Mouse (Mus musculus) neural tube, embryonic 15.5 days (tissue): Measurements from ENCODE around the gene Il4ra. TPM values are rescaled to one million over a fixed set of nuclear protein-coding genes. Genes with fewer than 3 reads are reported as not detected.
A peak's percentile ranks its signal among the peaks of the same experiment; 100 is the strongest.

ENCODE experiments used
- ATAC-seq: fragments of 200-750 bp; cut with Nextera tagmentation; 2 replicates; pipeline ENCODE4 v1.8.0; 2017; ENCODE audit warnings: mild to moderate bottlenecking, moderate TSS enrichment, moderate library complexity; ENCODE audit not compliant: low FRiP score
- H3K27ac ChIP-seq: fragments of 300-500 bp; sonication (generic); replicated peaks from 2 replicates; pipeline ENCODE4 v1.5.1; 2015; ENCODE audit warnings: mild to moderate bottlenecking, inconsistent platforms
- H3K27me3 ChIP-seq: fragments of 300-500 bp; sonication (generic); replicated peaks from 2 replicates; pipeline ENCODE4 v1.6.1; 2015; ENCODE audit warnings: inconsistent platforms
- H3K36me3 ChIP-seq: fragments of 300-500 bp; sonication (generic); 2 replicates; pipeline ENCODE4 v1.6.1; 2015; ENCODE audit warnings: inconsistent platforms
- H3K4me1 ChIP-seq: fragments of 300-500 bp; sonication (generic); 2 replicates; pipeline ENCODE4 v1.6.1; 2015; ENCODE audit warnings: inconsistent platforms
- H3K4me2 ChIP-seq: fragments of 300-500 bp; sonication (generic); 2 replicates; pipeline ENCODE4 v1.6.1; 2015; ENCODE audit warnings: inconsistent platforms, mild to moderate bottlenecking, moderate library complexity
- H3K4me3 ChIP-seq: fragments of 300-500 bp; sonication (generic); replicated peaks from 2 replicates; pipeline ENCODE4 v1.5.1; 2015; ENCODE audit warnings: mild to moderate bottlenecking, inconsistent platforms
- H3K9ac ChIP-seq: fragments of 300-500 bp; sonication (generic); replicated peaks from 2 replicates; pipeline ENCODE4 v1.6.1; 2015; ENCODE audit warnings: mild to moderate bottlenecking, inconsistent platforms
- H3K9me3 ChIP-seq: fragments of 300-500 bp; sonication (generic); replicated peaks from 2 replicates; pipeline ENCODE4 v1.6.1; 2016; ENCODE audit warnings: inconsistent platforms
- WGBS: fragments of 180-500 bp; shearing (Covaris S2); methylation state at CpG from one replicate; pipeline ENCODE4 v1.1.7; 2015; ENCODE audit warnings: mixed read lengths; 5-methylcytosine and 5-hydroxymethylcytosine counted together
- polyA plus RNA-seq: library from polyadenylated mRNA; unstranded; fragments of >200 nt; fragmentation: Nextera tagmentation; extraction: Ambion mirVana; gene quantifications from 2 replicates; pipeline ENCODE4 v1.2.1, GENCODE M21; 2015

Il4ra gene
- polyA plus RNA-seq, 1 experiment from 2014 or later = 5.3 TPM

- H3K27ac ChIP-seq = no peak overlapping the region
- H3K9ac ChIP-seq = peak overlapping the region; percentile 44; the same call in 1 of the 2 replicates
- peaks cover 26% of the 10 kb centered on the region for H3K4me1 ChIP-seq
- H3K9me3 ChIP-seq = no peaks in the 10 kb centered on the region
- H3K27me3 ChIP-seq = peaks cover 10% of the 10 kb centered on the region; the same call in 1 of the 2 replicates
- H3K4me3 ChIP-seq = peak overlapping the region; percentile 47
- H3K4me2 ChIP-seq = peak overlapping the region; percentile 83
- H3K36me3 ChIP-seq = no peaks in the 10 kb centered on the region
- WGBS = 83% methylated on average over 11 of the region's 11 CpGs
- ATAC-seq = no peak
Observed at GRCm38 (mm10) chr7:125552851-125553555, 1.1 kb downstream of the Il4ra start.

GRCm38 (mm10) chr7:125553653-125554428 is 1.9 kb downstream of the Il4ra start:
- Histone ChIP-seq H3K27ac (no peak overlapping the region), H3K36me3 (no peaks in the 10 kb centered on the region), H3K4me1 (peaks cover 33% of the 10 kb centered on the region), H3K9me3 (no peaks in the 10 kb centered on the region), H3K4me2 (peak overlapping the region; percentile 83; the same call in 1 of the 2 replicates), H3K27me3 (peaks cover 10% of the 10 kb centered on the region; the same call in 1 of the 2 replicates), H3K9ac (no peak overlapping the region), H3K4me3 (no peak overlapping the region)
- ATAC-seq = no peak
- 88% methylated on average over 13 of the region's 13 CpGs for WGBS

DNA sequence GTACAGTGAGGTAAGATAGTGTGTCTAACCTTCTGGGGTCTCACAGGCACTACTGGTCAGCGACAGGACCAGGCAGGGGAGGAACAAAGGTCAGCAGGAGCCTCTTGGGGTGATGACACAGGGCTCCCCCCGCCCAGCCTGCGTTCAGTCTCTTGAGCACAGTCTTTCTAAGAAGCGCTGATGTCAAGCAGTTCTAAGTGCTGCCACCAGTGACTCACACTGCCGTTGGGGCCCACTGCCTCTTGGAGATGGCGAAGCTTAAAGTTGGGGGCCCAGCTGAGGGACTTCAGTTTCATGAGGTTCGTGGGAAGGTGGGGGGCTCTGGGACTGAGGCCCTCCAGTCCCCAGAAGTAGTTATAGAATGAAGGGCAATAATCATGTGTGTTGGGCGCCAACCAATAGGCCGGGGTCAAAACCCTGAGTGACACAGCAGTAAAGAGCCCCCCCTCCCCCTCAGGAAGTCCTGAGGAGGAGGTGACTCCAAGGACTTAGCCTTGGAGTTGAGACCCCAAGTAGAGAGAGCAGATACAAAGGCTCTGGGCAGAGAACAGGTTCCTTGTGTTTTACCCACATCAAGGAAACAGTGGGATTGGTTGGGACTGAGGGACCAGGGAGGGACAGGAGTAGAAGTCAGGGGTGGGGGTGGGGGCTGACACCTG is 2.7 kb downstream of the Il4ra start:
- 93% methylated on average over 9 of the region's 9 CpGs for WGBS
- H3K4me3 ChIP-seq = no peak overlapping the region
- ATAC-seq = no peak
- H3K27me3 ChIP-seq = peaks cover 10% of the 10 kb centered on the region; the same call in 1 of the 2 replicates
- no peak overlapping the region for H3K27ac ChIP-seq
- peaks cover 33% of the 10 kb centered on the region for H3K4me1 ChIP-seq
- no peaks in the 10 kb centered on the region for H3K9me3 ChIP-seq
- H3K36me3 ChIP-seq = no peaks in the 10 kb centered on the region
- no peak overlapping the region for H3K9ac ChIP-seq
- H3K4me2 ChIP-seq = no peak overlapping the region

DNA sequence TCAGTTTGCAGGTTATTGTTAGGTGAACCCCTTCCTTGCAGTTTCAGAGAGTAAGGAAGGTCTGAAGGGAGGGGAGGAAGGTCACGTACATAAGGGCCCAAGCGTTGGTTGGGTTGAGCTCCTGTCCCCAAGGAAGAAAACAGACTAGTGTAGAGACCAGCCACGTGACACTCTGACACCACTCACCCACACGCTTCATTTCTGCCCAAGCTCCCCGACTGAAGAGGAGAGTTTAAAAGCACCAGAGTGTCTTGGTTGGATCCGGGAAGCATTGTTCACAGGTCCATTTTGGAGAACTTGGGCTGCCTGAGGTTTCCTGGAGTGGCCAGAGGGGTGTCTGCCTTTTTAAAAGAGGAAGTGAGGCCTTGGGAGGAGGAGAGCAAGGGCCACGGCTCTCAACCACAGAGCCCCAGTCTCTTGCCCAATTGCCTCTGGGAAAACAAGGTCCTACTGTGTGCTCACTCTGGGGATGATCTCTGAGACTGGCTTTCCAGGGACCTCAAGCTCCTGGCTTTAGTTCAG is 3.5 kb downstream of the Il4ra start:
- no peak overlapping the region for H3K4me2 ChIP-seq
- no peaks in the 10 kb centered on the region for H3K36me3 ChIP-seq
- WGBS = 84% methylated on average over 7 of the region's 7 CpGs
- H3K27me3 ChIP-seq = peaks cover 10% of the 10 kb centered on the region; the same call in 1 of the 2 replicates
- ATAC-seq = no peak
- no peak overlapping the region for H3K27ac ChIP-seq
- H3K4me3 ChIP-seq = no peak overlapping the region
- H3K4me1 ChIP-seq = peaks cover 33% of the 10 kb centered on the region
- no peak overlapping the region for H3K9ac ChIP-seq
- no peaks in the 10 kb centered on the region for H3K9me3 ChIP-seq

GRCm38 (mm10) chr7:125556096-125556495 is 4.2 kb downstream of the Il4ra start:
- Histone ChIP-seq H3K9me3 (no peaks in the 10 kb centered on the region), H3K27ac (no peak overlapping the region), H3K27me3 (peaks cover 6% of the 10 kb centered on the region; the same call in 1 of the 2 replicates), H3K9ac (no peak overlapping the region), H3K4me2 (no peak overlapping the region), H3K36me3 (no peaks in the 10 kb centered on the region), H3K4me3 (no peak overlapping the region), H3K4me1 (peaks cover 32% of the 10 kb centered on the region)
- 69% methylated on average over 4 of the region's 4 CpGs for WGBS
- ATAC-seq = no peak

- Histone ChIP-seq H3K9me3 (no peaks in the 10 kb centered on the region), H3K36me3 (no peaks in the 10 kb centered on the region), H3K4me1 (peaks cover 25% of the 10 kb centered on the region), H3K4me3 (no peak overlapping the region), H3K27me3 (peaks cover 6% of the 10 kb centered on the region; the same call in 1 of the 2 replicates), H3K4me2 (no peak overlapping the region), H3K9ac (no peak overlapping the region), H3K27ac (no peak overlapping the region)
- no peak for ATAC-seq
- 70% methylated on average over 8 of the region's 8 CpGs for WGBS
Observed at GRCm38 (mm10) chr7:125556865-125557264, 4.9 kb downstream of the Il4ra start.

DNA sequence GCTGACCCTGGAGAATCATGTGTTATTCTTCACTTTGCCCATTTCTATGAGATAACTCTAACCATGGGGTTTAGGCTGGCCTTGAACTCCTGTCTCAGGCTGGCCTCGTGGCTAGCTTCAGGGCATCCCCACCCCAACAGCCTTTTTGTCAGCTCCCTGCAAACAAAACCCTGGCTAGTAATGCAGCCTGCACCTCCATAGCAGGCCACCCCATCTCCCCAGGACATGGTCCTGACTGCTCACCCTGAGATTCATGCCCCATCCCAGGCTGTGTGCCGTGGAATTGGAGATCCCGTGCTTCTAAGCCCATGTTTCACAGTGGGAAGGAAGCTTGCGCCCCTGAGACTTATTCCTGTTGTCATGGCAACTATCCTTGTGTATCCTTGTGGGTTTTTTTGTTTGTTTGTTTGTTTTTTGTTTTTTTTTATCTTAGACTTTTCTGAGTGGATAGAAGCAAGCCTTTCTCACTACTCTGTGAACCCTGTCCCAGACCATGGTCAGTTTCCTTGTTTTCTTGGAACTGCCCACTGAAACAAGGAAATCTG is 6.6 kb downstream of the Il4ra start:
- Histone ChIP-seq H3K9me3 (no peaks in the 10 kb centered on the region), H3K4me1 (peaks cover 10% of the 10 kb centered on the region; the same call in 1 of the 2 replicates), H3K4me3 (no peak overlapping the region), H3K36me3 (no peaks in the 10 kb centered on the region), H3K27me3 (no peaks in the 10 kb centered on the region; the same call in 1 of the 2 replicates), H3K4me2 (no peak overlapping the region), H3K9ac (no peak overlapping the region), H3K27ac (no peak overlapping the region)
- no peak for ATAC-seq
- 47% methylated on average over 4 of the region's 4 CpGs for WGBS

- ATAC-seq = no peak
- Histone ChIP-seq H3K9ac (no peak overlapping the region), H3K27me3 (no peaks in the 10 kb centered on the region), H3K4me2 (no peak overlapping the region), H3K9me3 (no peaks in the 10 kb centered on the region), H3K36me3 (no peaks in the 10 kb centered on the region), H3K27ac (no peak overlapping the region), H3K4me1 (peaks cover 9% of the 10 kb centered on the region; the same call in 1 of the 2 replicates), H3K4me3 (no peak overlapping the region)
- 63% methylated on average over 5 of the region's 5 CpGs for WGBS
Observed at GRCm38 (mm10) chr7:125558997-125559396, 7.1 kb downstream of the Il4ra start.

GRCm38 (mm10) chr7:125559537-125559936 is 7.6 kb downstream of the Il4ra start:
- Histone ChIP-seq H3K4me3 (no peak overlapping the region), H3K27ac (no peak overlapping the region), H3K4me2 (no peak overlapping the region), H3K9me3 (no peaks in the 10 kb centered on the region), H3K27me3 (no peaks in the 10 kb centered on the region), H3K4me1 (peaks cover 9% of the 10 kb centered on the region; the same call in 1 of the 2 replicates), H3K9ac (no peak overlapping the region), H3K36me3 (no peaks in the 10 kb centered on the region)
- WGBS = 86% methylated on average over 10 of the region's 10 CpGs
- ATAC-seq = no peak

DNA sequence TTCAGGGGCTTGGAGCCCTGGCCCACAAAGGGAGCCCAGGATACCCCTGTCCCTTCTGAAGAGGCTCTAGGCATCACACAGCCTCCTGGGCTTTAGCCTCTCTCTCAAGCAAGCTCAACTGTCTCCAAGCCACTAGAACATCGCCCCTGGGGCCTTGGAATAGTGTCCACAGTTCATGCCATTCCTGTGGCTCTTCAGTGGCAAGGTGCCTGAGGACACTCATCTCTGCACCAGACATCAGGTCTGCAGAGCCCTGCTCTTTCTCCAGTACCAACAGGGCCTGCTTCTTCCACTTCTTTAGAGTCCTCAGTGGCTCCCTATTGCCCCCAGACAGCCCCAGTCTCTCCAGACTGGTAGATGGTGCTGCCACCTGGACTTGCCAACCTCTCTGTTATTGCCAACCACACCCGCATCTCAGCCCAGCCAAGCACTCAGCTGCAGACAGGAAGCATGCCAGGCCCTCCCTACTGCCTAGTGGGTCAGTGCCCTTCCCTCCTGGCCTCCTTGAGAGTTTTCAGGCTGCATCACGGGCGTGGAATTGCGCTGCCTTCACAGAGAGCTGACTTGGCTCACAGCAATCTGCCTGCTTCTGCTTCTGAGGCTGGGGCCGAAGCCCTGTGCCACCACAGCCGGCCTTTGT is 8.3 kb downstream of the Il4ra start:
- no peaks in the 10 kb centered on the region for H3K9me3 ChIP-seq
- 79% methylated on average over 7 of the region's 7 CpGs for WGBS
- H3K27ac ChIP-seq = no peak overlapping the region
- no peak overlapping the region for H3K4me2 ChIP-seq
- H3K4me1 ChIP-seq = peaks cover 9% of the 10 kb centered on the region; the same call in 1 of the 2 replicates
- H3K27me3 ChIP-seq = no peaks in the 10 kb centered on the region
- no peaks in the 10 kb centered on the region for H3K36me3 ChIP-seq
- H3K4me3 ChIP-seq = no peak overlapping the region
- no peak for ATAC-seq
- no peak overlapping the region for H3K9ac ChIP-seq
